Mouse (Mus musculus) B cell, adult (primary cell): ENCODE measurements around the gene Nkain1. TPM values are rescaled to one million over a fixed set of nuclear protein-coding genes. Genes with fewer than 3 reads are reported as not detected.

Source experiments
- total RNA-seq: library from RNA; stranded (reverse); gene quantifications from 4 replicates; pipeline ENCODE4 v1.2.4, GENCODE M21; 2023; ENCODE audit not compliant: inconsistent age

Gene Nkain1
- not detected in 4 replicates for total RNA-seq

DNA sequence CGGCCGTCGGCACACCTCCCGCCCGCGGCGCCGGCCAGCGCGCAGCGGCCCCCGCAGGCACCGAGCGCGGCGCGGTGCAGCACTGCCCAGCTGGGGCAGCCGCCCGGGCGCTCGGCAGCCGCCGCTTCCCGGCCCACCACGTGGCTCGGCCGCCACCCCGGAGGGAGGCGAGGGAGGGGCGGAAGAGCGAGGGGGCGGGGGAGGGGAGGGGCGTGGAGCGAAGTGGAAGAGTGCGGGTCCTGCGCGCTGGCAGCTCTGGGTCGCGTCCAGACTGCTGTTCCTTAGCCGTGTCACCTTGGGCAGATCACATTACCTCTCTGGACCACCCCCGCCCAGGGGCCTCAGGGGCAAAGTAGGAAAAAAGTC is at the start of gene Nkain1:
Nkain1 (minus strand) TSS at position 126 of the 366 bp plus-strand sequence.

Other genes starting within 250 kb of the Nkain1 start
- 25.0 to 25.9 TPM (median 25.3 TPM) in 4 replicates for gene Zcchc17, start 214.2 kb downstream of the Nkain1 start, total RNA-seq
- 62.0 to 72.9 TPM (median 70.8 TPM) in 4 replicates for gene Snrnp40, start 214.0 kb downstream of the Nkain1 start, total RNA-seq
- gene Pum1, start 89.1 kb upstream of the Nkain1 start, total RNA-seq, result 141 to 144 TPM (median 142 TPM) in 4 replicates
- 5.1 to 9.7 TPM (median 5.4 TPM) in 4 replicates for gene Sdc3, start 218.4 kb upstream of the Nkain1 start, total RNA-seq